Mouse (Mus musculus) forebrain, embryonic 11.5 days (tissue): ENCODE measurements around the gene Ndufb4. TPM values are rescaled to one million over a fixed set of nuclear protein-coding genes. Genes with fewer than 3 reads are reported as not detected.
A peak's percentile ranks its signal among the peaks of the same experiment; 100 is the strongest.
"Not testable (repeated sequence)": the region's sequence is repeated elsewhere in the genome, so short reads cannot be mapped to it uniquely, and the experiment has no call there.

Source experiments
- ATAC-seq: fragments of 200-750 bp; cut with Nextera tagmentation; replicated peaks from 2 replicates; pipeline ENCODE4 v1.8.0; 2017; ENCODE audit warnings: moderate TSS enrichment; ENCODE audit not compliant: low FRiP score
- DNase-seq: peaks from one replicate; pipeline ENCODE4 v3.0.0-alpha.2; 2017; ENCODE audit warnings: low spot score
- H3K27ac ChIP-seq: fragments of 300-500 bp; sonication (generic); 2 replicates; pipeline ENCODE4 v1.5.1; 2014; ENCODE audit warnings: low read depth, low read length
- H3K27me3 ChIP-seq: fragments of 300-500 bp; sonication (generic); 2 replicates; pipeline ENCODE4 v1.6.1; 2014; ENCODE audit warnings: mild to moderate bottlenecking, low read length, mixed read lengths; ENCODE audit not compliant: control insufficient read depth, insufficient read depth
- H3K36me3 ChIP-seq: fragments of 300-500 bp; sonication (generic); 2 replicates; pipeline ENCODE4 v1.6.1; 2014; ENCODE audit warnings: mild to moderate bottlenecking, low read length, moderate library complexity, mixed read lengths; ENCODE audit not compliant: control insufficient read depth, insufficient read depth
- H3K4me1 ChIP-seq: fragments of 300-500 bp; sonication (generic); replicated peaks from 2 replicates; pipeline ENCODE4 v1.6.1; 2014; ENCODE audit warnings: low read length, mixed read lengths; ENCODE audit not compliant: control insufficient read depth, insufficient read depth
- H3K4me2 ChIP-seq: fragments of 300-500 bp; sonication (generic); 2 replicates; pipeline ENCODE4 v1.6.1; 2014; ENCODE audit warnings: low read depth, mild to moderate bottlenecking, low read length, moderate library complexity, mixed read lengths; ENCODE audit not compliant: severe bottlenecking
- H3K4me3 ChIP-seq: fragments of 300-500 bp; sonication (generic); 2 replicates; pipeline ENCODE4 v1.5.1; 2014; ENCODE audit warnings: low read depth, low read length
- H3K9ac ChIP-seq: fragments of 300-500 bp; sonication (generic); 2 replicates; pipeline ENCODE4 v1.6.1; 2014; ENCODE audit warnings: low read length
- H3K9me3 ChIP-seq: fragments of 300-500 bp; sonication (generic); 2 replicates; pipeline ENCODE4 v1.6.1; 2016; ENCODE audit warnings: low read length, mixed read lengths; ENCODE audit not compliant: control insufficient read depth
- WGBS: fragments of 180-500 bp; shearing (Covaris S2); extraction: QIAGEN DNeasy Blood & Tissue Kit; methylation state at CpG from one replicate; pipeline ENCODE4 v1.1.7; 2014; 5-methylcytosine and 5-hydroxymethylcytosine counted together
- polyA plus RNA-seq: library from polyadenylated mRNA; unstranded; fragments of >200 nt; fragmentation: Nextera tagmentation; extraction: Ambion mirVana; gene quantifications from 2 replicates; pipeline ENCODE4 v1.2.1, GENCODE M21; 2014

Gene Ndufb4
- polyA plus RNA-seq = 50.5 and 63.0 TPM in 2 replicates

- under 1% methylated on average over 49 of the region's 58 CpGs for WGBS
- H3K27ac ChIP-seq = peak within 1 kb of the TSS; percentile 60; the same call in 1 of the 2 replicates
- peak within 1 kb of the TSS; percentile 92 for H3K9ac ChIP-seq
- H3K4me1 ChIP-seq = 0 out of 2 replicates have a peak, but pooled peaks cover 2% of the 10 kb centered on the region
- DNase-seq (peak; percentile 99), ATAC-seq (peak; percentile 95)
- H3K9me3 ChIP-seq = no peaks in the 10 kb centered on the region
- H3K27me3 ChIP-seq = no peaks in the 10 kb centered on the region
- peak within 1 kb of the TSS; percentile 61 for H3K4me2 ChIP-seq
- peak within 1 kb of the TSS; percentile 70 for H3K4me3 ChIP-seq
- no peaks in the 10 kb centered on the region for H3K36me3 ChIP-seq
Measured at GRCm38 (mm10) chr16:37653731-37654657, at the start of gene Ndufb4. Gene Ndufb4, minus strand, starts transcription at chr16:37654453.

DNA sequence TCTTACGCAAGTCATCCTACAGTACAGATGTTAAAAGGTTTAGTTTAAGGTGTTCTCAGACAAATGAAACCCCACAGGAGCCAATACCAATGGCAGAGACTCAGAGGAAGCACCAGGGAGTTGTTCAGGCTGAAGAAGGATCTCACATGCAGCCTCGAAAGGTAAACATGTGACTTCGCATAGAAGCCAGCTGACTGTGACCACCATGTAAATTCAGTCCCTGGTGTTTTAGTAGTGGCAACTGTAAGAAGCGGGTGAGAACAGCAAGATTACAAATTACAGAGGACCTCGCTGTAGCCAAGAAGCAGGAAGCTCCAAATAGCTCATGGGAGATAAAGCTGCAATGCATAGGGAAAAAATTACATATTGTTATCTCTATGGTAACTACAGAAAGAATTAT lies 49.6 kb upstream of the Ndufb4 start:
- Histone ChIP-seq H3K4me2 (no peak overlapping the region), H3K9me3 (no peaks in the 10 kb centered on the region), H3K36me3 (no peaks in the 10 kb centered on the region), H3K4me1 (no peaks in the 10 kb centered on the region; the same call in 1 of the 2 replicates), H3K4me3 (no peak overlapping the region), H3K27me3 (no peaks in the 10 kb centered on the region), H3K9ac (no peak overlapping the region), H3K27ac (no peak overlapping the region)
- DNase-seq (no peak), ATAC-seq (no peak)
- 92% methylated on average over 5 of the region's 5 CpGs for WGBS

DNA sequence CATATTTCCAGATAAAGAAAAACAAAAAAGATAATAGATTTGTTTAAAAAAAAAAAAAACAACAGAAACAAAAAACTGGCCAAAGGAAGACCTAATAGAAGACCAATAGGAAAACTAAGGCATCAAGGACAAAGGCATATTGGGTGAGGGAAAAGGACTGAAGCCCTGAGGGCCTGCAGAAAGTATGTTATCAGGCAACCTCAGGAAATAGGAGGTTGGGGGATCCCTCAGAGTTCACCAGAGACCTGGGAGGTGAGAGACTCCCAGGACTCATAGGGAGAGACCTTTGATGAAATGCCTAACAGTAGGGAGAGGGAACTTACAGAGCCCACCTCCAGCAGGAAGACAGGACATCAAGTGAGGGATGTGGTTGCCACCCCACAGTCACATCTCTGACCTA lies 45.8 kb upstream of the Ndufb4 start:
- not testable (repeated sequence) for H3K4me1 ChIP-seq, ATAC-seq, H3K4me3 ChIP-seq, H3K9me3 ChIP-seq, H3K36me3 ChIP-seq, H3K27me3 ChIP-seq, H3K27ac ChIP-seq, H3K4me2 ChIP-seq, H3K9ac ChIP-seq, DNase-seq

DNA sequence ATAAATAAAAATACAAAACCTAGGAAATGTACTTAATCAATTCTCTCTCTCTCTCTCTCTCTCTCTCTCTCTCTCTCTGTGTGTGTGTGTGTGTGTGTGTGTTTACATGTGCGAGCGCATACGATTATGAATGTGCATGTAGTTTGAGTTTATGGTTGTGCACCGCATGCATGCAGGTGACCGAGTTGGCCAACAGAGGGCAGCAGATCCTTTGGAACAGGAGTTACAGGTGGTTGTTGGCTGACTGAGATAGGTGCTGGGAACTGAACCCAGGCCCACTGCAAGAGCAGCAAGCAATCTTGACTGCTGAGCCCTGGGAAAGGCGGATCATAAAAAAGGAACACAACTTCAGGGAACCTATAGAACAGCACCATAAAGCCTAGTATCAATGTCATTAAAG lies 44.5 kb upstream of the Ndufb4 start:
- H3K4me3 ChIP-seq = no peak overlapping the region
- H3K9ac ChIP-seq = no peak overlapping the region
- no peaks in the 10 kb centered on the region for H3K36me3 ChIP-seq
- no peak overlapping the region for H3K27ac ChIP-seq
- H3K27me3 ChIP-seq = no peaks in the 10 kb centered on the region
- DNase-seq (peak; percentile 48), ATAC-seq (no peak)
- no peaks in the 10 kb centered on the region for H3K9me3 ChIP-seq
- H3K4me2 ChIP-seq = no peak overlapping the region
- 97% methylated on average over 6 of the region's 6 CpGs for WGBS
- H3K4me1 ChIP-seq = no peaks in the 10 kb centered on the region

- no peak overlapping the region for H3K4me2 ChIP-seq
- H3K9me3 ChIP-seq = no peaks in the 10 kb centered on the region
- no peaks in the 10 kb centered on the region for H3K27me3 ChIP-seq
- H3K4me1 ChIP-seq = no peaks in the 10 kb centered on the region
- DNase-seq (no peak), ATAC-seq (no peak)
- H3K36me3 ChIP-seq = no peaks in the 10 kb centered on the region
- no peak overlapping the region for H3K4me3 ChIP-seq
- WGBS = 82% methylated on average over 5 of the region's 5 CpGs
- no peak overlapping the region for H3K27ac ChIP-seq
- H3K9ac ChIP-seq = no peak overlapping the region
Measured at GRCm38 (mm10) chr16:37697271-37697670, 43.0 kb upstream of the Ndufb4 start.

DNA sequence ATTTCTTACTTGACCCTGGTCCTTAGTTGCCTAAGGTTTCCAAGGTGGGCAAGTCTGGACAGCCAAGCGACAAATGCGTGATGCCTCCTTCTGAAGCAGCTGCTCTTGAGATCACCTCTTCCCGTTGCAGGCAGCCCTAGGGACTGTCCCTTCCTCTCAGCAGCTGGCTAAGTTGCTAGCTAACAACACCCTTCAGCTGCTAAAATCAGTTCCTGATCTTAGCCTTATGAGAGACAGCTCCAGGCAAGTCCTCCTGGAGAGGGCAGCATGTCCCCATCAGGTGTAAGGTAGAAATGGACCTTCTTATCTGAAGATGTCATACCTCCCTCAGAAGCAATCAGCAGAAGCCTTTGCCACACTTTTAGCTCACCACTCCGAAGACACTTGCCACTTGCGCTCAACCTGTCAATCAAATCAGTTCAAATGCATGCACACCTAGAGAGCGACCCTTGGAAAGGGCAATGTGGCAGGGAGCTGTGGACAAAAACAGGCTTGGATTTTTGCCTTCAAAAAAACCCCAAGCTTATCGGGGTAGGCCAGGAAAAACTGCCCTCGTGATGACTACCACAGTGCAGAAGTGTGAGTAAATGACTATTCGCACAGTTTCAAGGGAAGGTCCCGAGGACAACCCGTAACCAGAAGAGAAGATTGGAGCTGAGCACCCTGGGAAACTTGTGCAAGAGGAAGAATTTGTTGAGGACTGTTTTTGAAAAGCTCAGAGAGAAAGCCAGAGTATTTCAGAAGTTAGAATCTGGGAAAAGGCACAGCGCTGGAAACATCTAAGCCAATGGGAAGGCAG lies 36.9 kb upstream of the Ndufb4 start:
- DNase-seq = peak; percentile 42
- Histone ChIP-seq H3K27me3 (no peaks in the 10 kb centered on the region), H3K4me3 (no peak overlapping the region), H3K4me1 (peaks cover 5% of the 10 kb centered on the region; the same call in 1 of the 2 replicates), H3K36me3 (no peaks in the 10 kb centered on the region), H3K4me2 (no peak overlapping the region), H3K27ac (no peak overlapping the region), H3K9ac (no peak overlapping the region), H3K9me3 (no peaks in the 10 kb centered on the region)
- 88% methylated on average over 12 of the region's 12 CpGs for WGBS
- no peak for ATAC-seq

- Histone ChIP-seq H3K4me3 (no peak overlapping the region), H3K27ac (no peak overlapping the region), H3K36me3 (no peaks in the 10 kb centered on the region), H3K4me1 (peaks cover 5% of the 10 kb centered on the region; the same call in 1 of the 2 replicates), H3K9ac (no peak overlapping the region), H3K9me3 (no peaks in the 10 kb centered on the region), H3K4me2 (no peak overlapping the region), H3K27me3 (no peaks in the 10 kb centered on the region)
- 80% methylated on average over 6 of the region's 6 CpGs for WGBS
- no peak for ATAC-seq
- no peak for DNase-seq
Measured at GRCm38 (mm10) chr16:37690465-37690864, 36.2 kb upstream of the Ndufb4 start.

- WGBS = 74% methylated on average over 10 of the region's 10 CpGs
- DNase-seq (peak; percentile 43), ATAC-seq (no peak)
- Histone ChIP-seq H3K9ac (no peak overlapping the region), H3K36me3 (no peaks in the 10 kb centered on the region), H3K4me2 (no peak overlapping the region), H3K4me1 (peaks cover 5% of the 10 kb centered on the region; the same call in 1 of the 2 replicates), H3K27me3 (no peaks in the 10 kb centered on the region), H3K4me3 (no peak overlapping the region), H3K9me3 (no peaks in the 10 kb centered on the region), H3K27ac (no peak overlapping the region)
Measured at GRCm38 (mm10) chr16:37689934-37690333, 35.7 kb upstream of the Ndufb4 start.
